Mouse (Mus musculus): ENCODE data around the gene Arhgap29. TPM values are rescaled to one million over a fixed set of nuclear protein-coding genes. Genes with fewer than 3 reads are reported as not detected.

Arhgap29 gene
- polyA plus RNA-seq, 1 experiment from 2014 or later = 18.9 TPM

DNA sequence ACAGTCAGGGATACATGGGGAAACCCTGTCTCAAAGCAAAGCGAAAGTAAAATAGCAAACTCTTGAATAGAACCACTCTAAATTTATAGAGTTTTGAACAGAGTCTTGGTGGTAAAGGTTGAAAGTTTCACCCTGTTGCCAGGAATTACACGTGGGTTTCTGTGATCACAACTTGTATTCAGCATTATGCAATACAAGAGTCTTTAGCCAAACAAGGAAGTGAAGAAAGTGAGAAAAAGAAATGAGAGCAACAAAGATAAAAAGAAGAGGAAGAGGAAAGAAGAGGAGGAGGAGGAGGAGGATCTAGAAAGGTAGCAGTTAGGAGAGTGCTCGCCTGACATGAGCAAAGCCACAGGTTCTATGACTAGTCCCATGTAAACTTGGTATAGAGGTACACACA is 70.0 kb downstream of the Arhgap29 start:
- WGBS = 94% methylated on average over 3 of the region's 3 CpGs

DNA sequence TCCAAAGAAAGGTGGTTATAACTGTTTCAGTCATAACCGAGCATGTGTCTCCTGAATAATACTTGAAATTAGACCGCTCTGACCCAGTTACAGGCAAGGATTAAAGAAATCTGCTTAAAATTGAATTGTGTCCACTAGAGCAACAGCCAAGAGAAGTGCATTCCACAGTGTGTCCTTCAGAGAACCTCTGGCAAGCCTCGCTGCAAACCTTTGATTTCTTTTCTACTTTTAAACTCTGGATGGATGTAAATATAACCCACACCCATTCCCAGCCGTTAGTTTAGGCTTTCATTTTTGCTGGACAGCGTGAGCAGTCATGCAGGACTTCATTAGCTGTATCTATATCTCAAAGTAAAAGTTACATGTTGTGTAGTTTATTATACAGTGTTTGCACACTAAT is 74.3 kb downstream of the Arhgap29 start:
- 70% methylated on average over 5 of the region's 5 CpGs for WGBS

More for the DNA sequence above, 70.0 kb downstream of the Arhgap29 start:
- Histone ChIP-seq H3K9me3 (no peaks in the 10 kb centered on the region), H3K27me3 (no peaks in the 10 kb centered on the region), H3K4me1 (replicated peaks) (no peaks in the 10 kb centered on the region), H3K4me3 (replicated peaks) (no peak overlapping the region), H3K36me3 (no peaks in the 10 kb centered on the region), H3K4me2 (replicated peaks) (no peak overlapping the region), H3K9ac (replicated peaks) (no peak overlapping the region), H3K27ac (no peak overlapping the region)
- no peak for ATAC-seq

DNA sequence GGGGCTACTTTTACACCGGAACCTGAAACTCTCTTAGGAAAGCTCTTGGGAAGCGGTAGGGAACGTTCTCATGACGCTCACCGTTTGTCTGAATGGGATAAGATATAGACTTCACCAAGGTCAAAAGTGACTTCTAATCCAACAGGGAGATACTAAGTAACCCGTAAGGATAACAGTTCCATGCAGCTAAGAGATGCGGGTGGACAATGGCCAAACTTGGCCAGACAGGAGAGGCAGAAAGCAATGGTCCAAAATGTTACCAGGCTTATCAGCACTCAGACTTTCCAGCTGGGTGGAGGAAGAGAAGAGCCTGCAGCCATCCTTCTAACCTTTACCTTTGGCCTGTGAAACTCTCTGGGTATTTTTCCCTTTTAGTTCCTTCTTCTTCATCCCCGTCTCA is 75.4 kb downstream of the Arhgap29 start:
- 94% methylated on average over 8 of the region's 8 CpGs for WGBS
- no peaks in the 10 kb centered on the region for H3K36me3 ChIP-seq
- no peaks in the 10 kb centered on the region for H3K27me3 ChIP-seq
- H3K4me2 ChIP-seq (replicated peaks) = no peak overlapping the region
- no peak for ATAC-seq
- H3K9me3 ChIP-seq = no peaks in the 10 kb centered on the region
- H3K27ac ChIP-seq = no peak overlapping the region
- H3K9ac ChIP-seq (replicated peaks) = no peak overlapping the region
- no peaks in the 10 kb centered on the region for H3K4me1 ChIP-seq (replicated peaks)
- no peak overlapping the region for H3K4me3 ChIP-seq (replicated peaks)

More for the DNA sequence above, 74.3 kb downstream of the Arhgap29 start:
- no peak overlapping the region for H3K4me2 ChIP-seq (replicated peaks)
- H3K27me3 ChIP-seq = no peaks in the 10 kb centered on the region
- H3K36me3 ChIP-seq = no peaks in the 10 kb centered on the region
- H3K4me3 ChIP-seq (replicated peaks) = no peak overlapping the region
- H3K4me1 ChIP-seq (replicated peaks) = no peaks in the 10 kb centered on the region
- no peak overlapping the region for H3K9ac ChIP-seq (replicated peaks)
- H3K9me3 ChIP-seq = no peaks in the 10 kb centered on the region
- no peak overlapping the region for H3K27ac ChIP-seq
- no peak for ATAC-seq

DNA sequence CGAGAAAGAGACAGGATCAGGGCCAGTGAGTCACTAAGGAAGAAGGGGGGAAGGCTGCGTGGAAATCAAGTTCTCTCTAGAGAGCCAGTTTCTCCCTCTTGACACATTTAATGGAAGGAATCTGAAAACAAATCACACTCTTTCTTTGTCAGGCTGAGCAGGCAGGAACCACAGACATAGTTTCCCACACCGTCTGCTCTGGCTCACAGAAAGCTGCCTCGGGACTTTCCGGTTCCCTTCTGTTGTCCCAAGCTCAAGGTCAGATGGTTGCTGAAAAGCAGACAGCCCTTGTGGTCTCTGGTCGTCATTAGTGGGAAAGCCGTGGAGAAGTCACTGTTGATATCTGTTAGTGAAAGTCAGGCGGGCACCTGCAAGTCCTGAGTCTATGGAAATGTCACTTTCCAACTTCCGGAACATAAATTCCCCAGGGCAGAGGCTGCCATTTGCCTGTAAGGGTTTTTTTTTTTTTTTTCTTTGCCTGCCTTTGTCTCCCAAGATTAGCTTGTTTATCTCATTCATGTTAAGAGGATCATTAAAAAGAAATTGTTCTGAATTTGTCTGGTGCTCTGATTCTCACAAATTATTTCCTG is 81.0 kb downstream of the Arhgap29 start:
- H3K27me3 ChIP-seq = peaks cover 16% of the 10 kb centered on the region
- H3K9me3 ChIP-seq = no peaks in the 10 kb centered on the region
- no peak overlapping the region for H3K4me3 ChIP-seq (replicated peaks)
- H3K4me1 ChIP-seq (replicated peaks) = no peaks in the 10 kb centered on the region
- ATAC-seq = no peak
- no peak overlapping the region for H3K4me2 ChIP-seq (replicated peaks)
- H3K27ac ChIP-seq = no peak overlapping the region
- 67% methylated on average over 9 of the region's 9 CpGs for WGBS
- no peak overlapping the region for H3K9ac ChIP-seq (replicated peaks)
- no peaks in the 10 kb centered on the region for H3K36me3 ChIP-seq

DNA sequence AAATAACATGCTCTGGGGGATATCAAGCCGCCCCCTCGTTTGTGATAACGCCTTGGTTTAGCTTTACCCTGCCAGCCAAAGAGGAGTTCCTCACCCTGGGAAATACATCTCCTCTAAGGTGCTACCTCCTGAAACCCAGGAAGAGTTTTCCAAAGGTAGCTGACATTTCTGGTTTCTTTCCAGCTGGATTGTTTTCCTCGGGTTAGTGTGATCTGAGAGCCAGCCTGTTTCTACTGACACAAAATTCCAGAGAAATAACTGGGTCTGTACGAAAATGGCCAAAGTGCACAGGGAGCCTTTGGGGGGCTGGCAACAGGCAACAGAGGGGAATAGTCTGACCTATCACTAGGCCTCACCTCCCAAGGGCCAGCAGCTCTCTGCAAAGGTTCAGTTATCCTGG is 81.9 kb downstream of the Arhgap29 start:
- no peak overlapping the region for H3K27ac ChIP-seq
- H3K9ac ChIP-seq (replicated peaks) = no peak overlapping the region
- H3K4me3 ChIP-seq (replicated peaks) = no peak overlapping the region
- WGBS = 89% methylated on average over 5 of the region's 5 CpGs
- H3K4me2 ChIP-seq (replicated peaks) = no peak overlapping the region
- no peaks in the 10 kb centered on the region for H3K36me3 ChIP-seq
- peaks cover 21% of the 10 kb centered on the region for H3K27me3 ChIP-seq
- no peak for ATAC-seq
- H3K9me3 ChIP-seq = no peaks in the 10 kb centered on the region
- H3K4me1 ChIP-seq (replicated peaks) = no peaks in the 10 kb centered on the region

- Histone ChIP-seq H3K27me3 (peaks cover 28% of the 10 kb centered on the region), H3K36me3 (no peaks in the 10 kb centered on the region), H3K27ac (no peak overlapping the region), H3K9ac (replicated peaks) (no peak overlapping the region), H3K4me2 (replicated peaks) (no peak overlapping the region), H3K4me1 (replicated peaks) (no peaks in the 10 kb centered on the region), H3K4me3 (replicated peaks) (no peak overlapping the region), H3K9me3 (no peaks in the 10 kb centered on the region)
- ATAC-seq = no peak
- WGBS = 48% methylated on average over 3 of the region's 3 CpGs
Observed at GRCm38 (mm10) chr3:122035092-122035491, 82.8 kb downstream of the Arhgap29 start.

- Histone ChIP-seq H3K36me3 (no peaks in the 10 kb centered on the region), H3K27me3 (peaks cover 72% of the 10 kb centered on the region)
- ATAC-seq = no peak
Observed at GRCm38 (mm10) chr3:122040522-122040921, 88.2 kb downstream of the Arhgap29 start.

GRCm38 (mm10) chr3:122043102-122043501 is 90.8 kb downstream of the Arhgap29 start:
- Histone ChIP-seq H3K9me3 (no peaks in the 10 kb centered on the region), H3K36me3 (no peaks in the 10 kb centered on the region), H3K9ac (replicated peaks) (no peak overlapping the region), H3K27ac (no peak overlapping the region), H3K4me3 (replicated peaks) (no peak overlapping the region), H3K4me1 (replicated peaks) (peaks cover 49% of the 10 kb centered on the region), H3K4me2 (replicated peaks) (peak overlapping the region; percentile 53; the same call in 1 of the 2 replicates), H3K27me3 (peaks cover 87% of the 10 kb centered on the region)
- 18% methylated on average over 8 of the region's 8 CpGs for WGBS
- ATAC-seq = no peak

More at GRCm38 (mm10) chr3:122040522-122040921, 88.2 kb downstream of the Arhgap29 start:
- Histone ChIP-seq H3K4me3 (replicated peaks) (no peak overlapping the region), H3K9ac (replicated peaks) (no peak overlapping the region), H3K4me1 (replicated peaks) (peaks cover 24% of the 10 kb centered on the region), H3K27ac (no peak overlapping the region), H3K4me2 (replicated peaks) (no peak overlapping the region), H3K9me3 (no peaks in the 10 kb centered on the region)
- WGBS = 75% methylated on average over 6 of the region's 6 CpGs

- Histone ChIP-seq H3K36me3 (no peaks in the 10 kb centered on the region), H3K27me3 (peaks cover 94% of the 10 kb centered on the region), H3K9ac (replicated peaks) (peak within 1 kb of the TSS; percentile 51), H3K4me2 (replicated peaks) (peak within 1 kb of the TSS; percentile 53), H3K9me3 (no peaks in the 10 kb centered on the region), H3K27ac (no peak within 1 kb of the TSS), H3K4me3 (replicated peaks) (peak within 1 kb of the TSS; percentile 27), H3K4me1 (replicated peaks) (peaks cover 57% of the 10 kb centered on the region)
- 2% methylated on average over 26 of the region's 26 CpGs for WGBS
- ATAC-seq = no peak
Observed at GRCm38 (mm10) chr3:122043799-122044547, 91.6 kb downstream of the Arhgap29 start, which contains the start of gene Abca4. Gene Abca4, plus strand, starts transcription at chr3:122044443.

GRCm38 (mm10) chr3:122046187-122046620 is 93.9 kb downstream of the Arhgap29 start:
- Histone ChIP-seq H3K4me3 (replicated peaks) (no peak overlapping the region), H3K9me3 (no peaks in the 10 kb centered on the region), H3K27me3 (peaks cover 93% of the 10 kb centered on the region), H3K9ac (replicated peaks) (no peak overlapping the region), H3K36me3 (no peaks in the 10 kb centered on the region), H3K4me2 (replicated peaks) (peak overlapping the region; percentile 33), H3K27ac (no peak overlapping the region), H3K4me1 (replicated peaks) (peaks cover 58% of the 10 kb centered on the region)
- 2% methylated on average over 10 of the region's 10 CpGs for WGBS
- ATAC-seq = peak; percentile 73

GRCm38 (mm10) chr3:122047402-122047801 is 95.1 kb downstream of the Arhgap29 start:
- Histone ChIP-seq H3K4me1 (replicated peaks) (peaks cover 58% of the 10 kb centered on the region), H3K4me2 (replicated peaks) (no peak overlapping the region), H3K36me3 (no peaks in the 10 kb centered on the region), H3K4me3 (replicated peaks) (no peak overlapping the region), H3K27me3 (peaks cover 92% of the 10 kb centered on the region), H3K27ac (no peak overlapping the region), H3K9me3 (no peaks in the 10 kb centered on the region), H3K9ac (replicated peaks) (no peak overlapping the region)
- no peak for ATAC-seq
- WGBS = 52% methylated on average over 7 of the region's 7 CpGs

Measured in midbrain, embryonic 13.5 days (tissue).